Mouse (Mus musculus) forebrain, embryonic 16.5 days (tissue): ENCODE data around the gene Bcat1. TPM values are rescaled to one million over a fixed set of nuclear protein-coding genes. Genes with fewer than 3 reads are reported as not detected.

Source experiments
- ATAC-seq: fragments of 200-750 bp; cut with Nextera tagmentation; 2 replicates; pipeline ENCODE4 v1.8.0; 2017; ENCODE audit warnings: mild to moderate bottlenecking, moderate library complexity
- H3K27ac ChIP-seq: fragments of 300-500 bp; sonication (generic); 2 replicates; pipeline ENCODE4 v1.5.1; 2014; ENCODE audit warnings: low read length, control low read depth
- H3K27me3 ChIP-seq: fragments of 300-500 bp; sonication (generic); replicated peaks from 2 replicates; pipeline ENCODE4 v1.6.1; 2014; ENCODE audit warnings: low read length; ENCODE audit not compliant: control insufficient read depth, insufficient read depth
- H3K36me3 ChIP-seq: fragments of 300-500 bp; sonication (generic); 2 replicates; pipeline ENCODE4 v1.6.1; 2014; ENCODE audit not compliant: control insufficient read depth, insufficient read depth
- H3K4me1 ChIP-seq: fragments of 300-500 bp; sonication (generic); replicated peaks from 2 replicates; pipeline ENCODE4 v1.6.1; 2014; ENCODE audit warnings: low read length; ENCODE audit not compliant: control insufficient read depth, insufficient read depth
- H3K4me2 ChIP-seq: fragments of 300-500 bp; sonication (generic); 2 replicates; pipeline ENCODE4 v1.6.1; 2014; ENCODE audit warnings: mild to moderate bottlenecking, low read length, control low read depth
- H3K4me3 ChIP-seq: fragments of 300-500 bp; sonication (generic); replicated peaks from 2 replicates; pipeline ENCODE4 v1.5.1; 2014; ENCODE audit warnings: mild to moderate bottlenecking, low read length, control low read depth
- H3K9ac ChIP-seq: fragments of 300-500 bp; sonication (generic); replicated peaks from 2 replicates; pipeline ENCODE4 v1.6.1; 2014; ENCODE audit warnings: low read depth, low read length, control low read depth
- H3K9me3 ChIP-seq: fragments of 300-500 bp; sonication (generic); 2 replicates; pipeline ENCODE4 v1.6.1; 2016; ENCODE audit warnings: low read length; ENCODE audit not compliant: control insufficient read depth
- WGBS: fragments of 180-500 bp; shearing (Covaris S2); extraction: QIAGEN DNeasy Blood & Tissue Kit; methylation state at CpG from one replicate; pipeline ENCODE4 v1.1.7; 2014; 5-methylcytosine and 5-hydroxymethylcytosine counted together
- polyA plus RNA-seq: library from polyadenylated mRNA; unstranded; fragments of >200 nt; fragmentation: Nextera tagmentation; extraction: Ambion mirVana; gene quantifications from 2 replicates; pipeline ENCODE4 v1.2.1, GENCODE M21; 2015

The Bcat1 gene
- polyA plus RNA-seq, 1 experiment from 2014 or later: 110 TPM

DNA sequence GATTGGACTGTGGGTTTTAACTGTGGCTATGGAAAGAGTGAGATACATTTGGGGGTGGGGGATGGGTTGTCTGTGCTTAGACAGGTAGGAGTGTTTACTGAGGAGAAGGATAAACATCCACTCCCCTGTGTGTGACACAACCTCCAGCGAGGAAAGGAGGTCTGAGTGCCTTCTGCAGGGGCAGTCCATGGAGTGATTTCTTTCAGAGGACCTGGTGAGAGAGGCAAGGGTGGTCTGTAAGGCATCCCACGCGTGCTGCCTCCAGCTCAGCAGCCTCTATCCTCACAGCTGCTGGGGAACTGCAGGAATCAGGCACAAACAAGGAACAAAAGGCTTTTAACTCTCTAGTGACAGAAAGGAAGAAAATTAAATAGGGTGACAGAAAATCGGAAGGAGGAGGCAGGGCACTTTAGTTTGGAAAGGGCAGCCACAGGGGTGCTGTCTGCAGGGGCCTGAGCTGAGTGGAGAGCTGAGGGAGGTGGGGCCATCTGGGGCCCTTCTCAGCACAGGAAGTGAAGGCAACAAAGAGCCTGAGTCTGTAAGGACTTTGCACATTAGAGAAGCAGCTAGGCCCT, 40.2 kb upstream of the Bcat1 start:
- no peak overlapping the region for H3K4me2 ChIP-seq
- H3K36me3 ChIP-seq: no peaks in the 10 kb centered on the region
- peak overlapping the region; percentile 49; the same call in 1 of the 2 replicates for H3K27ac ChIP-seq
- H3K27me3 ChIP-seq: no peaks in the 10 kb centered on the region
- peaks cover 9% of the 10 kb centered on the region for H3K4me1 ChIP-seq
- 6% methylated on average over 4 of the region's 4 CpGs for WGBS
- H3K9me3 ChIP-seq: no peaks in the 10 kb centered on the region
- H3K9ac ChIP-seq: peak overlapping the region; percentile 47
- no peak overlapping the region for H3K4me3 ChIP-seq
- peak; percentile 77 for ATAC-seq

DNA sequence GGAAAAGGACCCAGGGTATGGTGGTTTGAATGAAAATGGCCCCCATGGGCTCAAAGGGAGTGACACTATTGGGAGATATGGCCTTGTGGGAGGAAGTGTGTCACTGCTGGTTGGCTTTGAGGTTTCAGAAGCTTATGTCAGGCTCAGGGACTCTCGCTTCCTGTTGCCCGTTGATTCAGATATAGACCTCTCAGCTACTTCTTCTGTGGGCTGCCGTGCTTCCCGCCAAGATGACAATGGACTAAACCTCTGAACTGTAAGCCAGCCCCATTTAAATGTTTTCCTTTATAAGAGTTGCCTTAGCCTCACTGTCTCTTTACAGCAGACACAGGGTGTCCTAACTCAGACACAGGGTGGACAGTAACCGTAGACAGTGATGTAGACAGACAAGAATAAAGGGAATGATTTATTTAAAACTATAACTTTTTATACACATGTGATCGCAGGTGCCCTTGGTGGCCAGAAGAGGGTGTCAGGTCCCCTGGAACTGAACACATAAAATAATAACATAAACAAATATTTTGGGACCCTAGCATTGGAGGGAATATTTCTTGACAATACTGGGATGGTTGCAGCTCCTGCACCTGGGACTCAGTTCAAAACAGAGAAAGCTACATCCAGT, 39.6 kb upstream of the Bcat1 start, which contains the start of gene Lrmp:
Gene Lrmp (plus strand): TSS at position 178 of the 622 bp plus-strand sequence.
- no peaks in the 10 kb centered on the region for H3K36me3 ChIP-seq
- no peaks in the 10 kb centered on the region for H3K27me3 ChIP-seq
- H3K9me3 ChIP-seq: no peaks in the 10 kb centered on the region
- 71% methylated on average over 6 of the region's 6 CpGs for WGBS
- no peak for ATAC-seq
- H3K4me2 ChIP-seq: no peak within 1 kb of the TSS
- H3K4me3 ChIP-seq: no peak within 1 kb of the TSS
- H3K9ac ChIP-seq: peak within 1 kb of the TSS; percentile 47
- H3K27ac ChIP-seq: peak within 1 kb of the TSS; percentile 49; the same call in 1 of the 2 replicates
- peaks cover 9% of the 10 kb centered on the region for H3K4me1 ChIP-seq

DNA sequence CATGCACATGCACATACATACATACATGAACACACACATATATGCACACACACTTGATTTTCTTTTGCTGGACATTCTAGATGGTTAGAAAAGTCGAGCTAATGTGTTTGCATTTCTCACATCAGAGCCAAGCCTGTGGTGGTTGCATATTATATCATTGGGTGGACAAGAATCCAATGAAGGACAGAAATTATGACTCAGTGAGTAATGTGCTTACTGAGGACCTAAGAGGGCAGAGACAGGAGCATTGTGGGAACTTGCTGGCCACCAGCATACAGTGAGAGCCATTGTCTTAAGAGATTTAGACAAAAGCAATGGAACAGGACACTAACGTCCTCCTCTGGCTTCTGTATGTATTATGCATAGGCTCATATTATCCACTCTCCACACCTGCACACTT, 38.6 kb upstream of the Bcat1 start:
- H3K9ac ChIP-seq: no peak overlapping the region
- no peaks in the 10 kb centered on the region for H3K36me3 ChIP-seq
- H3K9me3 ChIP-seq: no peaks in the 10 kb centered on the region
- ATAC-seq: no peak
- H3K4me2 ChIP-seq: no peak overlapping the region
- no peaks in the 10 kb centered on the region for H3K27me3 ChIP-seq
- no peak overlapping the region for H3K4me3 ChIP-seq
- peaks cover 9% of the 10 kb centered on the region for H3K4me1 ChIP-seq
- WGBS: 76% methylated on average over 2 of the region's 2 CpGs
- no peak overlapping the region for H3K27ac ChIP-seq

DNA sequence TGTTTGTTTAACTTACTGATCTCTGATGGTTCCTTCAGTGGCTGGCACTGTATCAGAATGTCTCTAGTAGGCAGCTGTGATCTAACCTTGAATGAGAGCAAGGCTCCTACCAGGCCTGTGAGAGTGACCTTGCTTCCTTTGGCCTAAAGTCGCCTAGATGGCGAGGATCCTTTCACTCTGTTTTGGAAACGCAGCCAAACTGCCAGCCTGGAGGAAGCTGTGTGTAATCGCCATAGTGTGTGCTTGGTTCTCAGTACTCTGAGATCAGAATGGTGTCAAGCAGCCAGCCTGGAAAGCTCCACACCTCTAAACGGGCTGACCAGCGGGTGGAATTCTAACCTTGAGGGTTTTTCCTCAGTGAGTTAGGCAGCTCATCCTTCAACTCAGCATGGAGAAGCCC, 36.9 kb upstream of the Bcat1 start:
- no peaks in the 10 kb centered on the region for H3K9me3 ChIP-seq
- no peak overlapping the region for H3K4me2 ChIP-seq
- peaks cover 9% of the 10 kb centered on the region for H3K4me1 ChIP-seq
- H3K4me3 ChIP-seq: no peak overlapping the region
- no peaks in the 10 kb centered on the region for H3K36me3 ChIP-seq
- H3K27ac ChIP-seq: no peak overlapping the region
- 76% methylated on average over 6 of the region's 6 CpGs for WGBS
- no peaks in the 10 kb centered on the region for H3K27me3 ChIP-seq
- ATAC-seq: no peak
- H3K9ac ChIP-seq: no peak overlapping the region

DNA sequence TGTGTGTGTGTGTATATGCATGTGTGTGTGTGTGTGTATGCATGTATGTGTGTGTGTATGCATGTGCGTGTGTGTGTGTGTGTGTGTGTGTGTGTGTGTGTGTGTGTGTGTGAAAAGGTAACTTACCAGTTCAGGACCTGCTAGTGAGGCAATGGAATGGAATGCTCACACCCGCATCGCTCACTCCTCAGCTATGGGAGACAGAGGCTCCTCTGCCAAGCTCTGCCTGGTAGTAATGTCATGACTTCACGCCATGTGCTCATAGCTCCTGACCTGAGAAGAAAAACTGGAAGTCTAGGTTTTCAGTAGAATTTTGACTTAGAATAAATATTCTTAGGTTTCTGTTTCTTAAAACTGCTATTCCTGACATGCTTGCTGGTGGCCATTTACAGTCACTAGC, 34.8 kb upstream of the Bcat1 start:
- no peak for ATAC-seq
- H3K27me3 ChIP-seq: no peaks in the 10 kb centered on the region
- WGBS: 84% methylated on average over 4 of the region's 4 CpGs

DNA sequence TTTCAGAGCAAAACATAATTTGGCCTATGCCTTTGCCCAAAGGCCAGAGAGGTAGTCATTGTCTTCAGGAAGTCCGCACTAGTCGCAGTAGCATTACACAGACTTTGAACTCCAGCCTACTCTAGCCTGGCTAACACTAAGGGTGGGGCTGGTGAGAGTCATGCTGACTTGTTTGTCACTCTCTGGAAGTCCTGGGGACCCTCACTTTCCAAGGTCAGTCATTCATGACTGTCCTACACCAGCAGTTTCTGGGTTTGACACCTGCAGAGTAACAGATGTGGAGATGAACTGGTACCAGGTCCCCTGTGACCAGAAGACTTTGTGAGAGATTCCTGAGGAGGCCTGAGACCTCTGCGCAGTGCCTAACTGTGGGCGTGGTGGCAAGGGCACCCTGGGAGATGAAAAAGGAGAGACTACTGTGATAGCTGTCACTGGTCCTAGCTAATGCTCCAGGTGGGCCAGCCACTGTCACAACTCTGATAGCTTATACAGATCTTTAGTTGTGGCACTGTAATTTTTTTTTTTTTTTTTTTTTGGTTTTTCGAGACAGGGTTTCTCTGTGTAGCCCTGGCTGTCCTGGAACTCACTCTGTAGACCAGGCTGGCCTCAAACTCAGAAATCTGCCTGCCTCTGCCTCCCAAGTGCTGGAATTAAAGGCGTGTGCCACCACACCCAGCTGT, 30.3 kb upstream of the Bcat1 start:
- no peaks in the 10 kb centered on the region for H3K36me3 ChIP-seq
- no peak overlapping the region for H3K27ac ChIP-seq
- H3K4me3 ChIP-seq: no peak overlapping the region
- H3K9me3 ChIP-seq: no peaks in the 10 kb centered on the region
- ATAC-seq: no peak
- WGBS: 93% methylated on average over 5 of the region's 6 CpGs
- no peak overlapping the region for H3K9ac ChIP-seq
- no peaks in the 10 kb centered on the region for H3K4me1 ChIP-seq
- H3K4me2 ChIP-seq: no peak overlapping the region
- no peaks in the 10 kb centered on the region for H3K27me3 ChIP-seq

More for the DNA sequence above, 34.8 kb upstream of the Bcat1 start:
- H3K36me3 ChIP-seq: no peaks in the 10 kb centered on the region
- no peaks in the 10 kb centered on the region for H3K4me1 ChIP-seq
- H3K9me3 ChIP-seq: no peaks in the 10 kb centered on the region
- H3K27ac ChIP-seq: no peak overlapping the region
- no peak overlapping the region for H3K4me3 ChIP-seq
- no peak overlapping the region for H3K9ac ChIP-seq
- H3K4me2 ChIP-seq: no peak overlapping the region

DNA sequence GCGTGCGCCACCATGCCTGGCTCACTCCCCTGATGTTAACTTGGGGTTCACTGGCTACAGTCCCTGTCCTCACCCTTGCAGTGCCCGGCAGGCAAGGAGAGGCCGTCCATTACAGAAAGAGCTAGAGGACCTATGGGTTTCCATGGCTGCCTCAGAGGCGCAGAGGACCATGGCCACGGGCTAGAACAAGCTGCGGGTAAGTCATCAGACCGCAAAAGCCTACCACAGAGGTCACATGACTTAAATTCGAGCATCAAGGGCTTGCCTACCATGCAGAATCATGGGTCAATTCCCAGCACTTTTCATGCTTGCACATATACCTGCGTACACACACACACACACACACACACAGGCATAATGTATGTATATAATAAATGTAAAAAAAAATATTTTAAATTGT, 29.5 kb upstream of the Bcat1 start:
- H3K4me3 ChIP-seq: no peak overlapping the region
- H3K27ac ChIP-seq: no peak overlapping the region
- no peak for ATAC-seq
- no peaks in the 10 kb centered on the region for H3K36me3 ChIP-seq
- no peak overlapping the region for H3K9ac ChIP-seq
- H3K27me3 ChIP-seq: no peaks in the 10 kb centered on the region
- 91% methylated on average over 10 of the region's 10 CpGs for WGBS
- no peaks in the 10 kb centered on the region for H3K9me3 ChIP-seq
- H3K4me2 ChIP-seq: no peak overlapping the region
- no peaks in the 10 kb centered on the region for H3K4me1 ChIP-seq

DNA sequence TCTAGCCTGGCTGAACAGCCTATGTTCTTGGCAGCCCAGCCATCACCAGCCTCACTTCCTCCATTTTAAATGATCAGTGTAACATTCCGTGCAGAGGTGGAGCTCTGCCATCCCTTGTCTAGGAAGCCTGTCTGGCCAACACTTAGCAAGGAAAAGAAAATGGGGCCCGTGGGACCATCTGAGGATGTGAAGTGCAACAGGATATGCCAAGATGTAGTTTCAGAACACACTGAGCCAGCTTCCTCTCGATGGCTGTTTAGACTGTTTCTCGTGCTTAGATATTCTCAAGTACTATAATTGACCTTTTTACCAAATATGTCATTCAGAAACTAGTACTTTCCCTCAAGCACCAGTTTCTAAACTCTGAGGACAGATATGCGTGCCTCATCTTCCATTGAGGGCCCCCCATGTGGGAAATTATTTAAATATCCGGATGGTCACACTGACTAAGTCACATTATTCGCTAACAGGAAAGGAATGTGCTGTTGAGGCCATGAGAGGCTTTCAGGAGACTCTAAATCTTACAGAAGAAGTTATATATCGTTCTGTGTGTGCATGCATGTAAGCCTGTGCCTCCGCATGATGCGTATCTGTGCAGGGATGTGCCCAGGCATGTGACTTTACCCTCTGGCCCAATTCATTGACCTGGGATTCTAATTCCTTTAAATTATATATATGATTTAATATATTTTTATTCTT, 28.4 kb upstream of the Bcat1 start:
- no peak for ATAC-seq
- Histone ChIP-seq H3K27ac (no peak overlapping the region), H3K4me2 (no peak overlapping the region), H3K9me3 (no peaks in the 10 kb centered on the region), H3K4me3 (no peak overlapping the region), H3K9ac (no peak overlapping the region), H3K36me3 (no peaks in the 10 kb centered on the region), H3K27me3 (no peaks in the 10 kb centered on the region), H3K4me1 (no peaks in the 10 kb centered on the region)
- 80% methylated on average over 10 of the region's 10 CpGs for WGBS

DNA sequence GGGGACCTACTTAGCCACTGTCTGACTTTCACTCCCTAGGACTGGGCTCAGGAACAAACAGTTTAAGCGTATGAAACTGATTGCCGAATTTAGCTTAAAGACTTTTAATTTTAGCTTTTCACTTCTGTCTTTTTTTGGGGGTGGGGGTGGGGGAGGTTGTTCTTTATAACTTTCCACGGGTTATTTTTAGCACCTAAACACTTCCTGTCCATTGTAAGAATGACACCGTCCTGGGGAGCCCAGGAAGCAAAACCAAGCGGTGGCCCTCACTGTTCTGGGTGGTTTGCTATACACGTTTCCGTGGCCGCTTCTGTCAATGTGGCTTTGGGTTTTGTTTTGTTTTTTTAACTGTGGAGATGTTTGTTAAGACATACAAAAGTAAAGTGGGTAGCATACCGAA, 24.9 kb upstream of the Bcat1 start:
- Histone ChIP-seq H3K4me3 (no peak overlapping the region), H3K36me3 (no peaks in the 10 kb centered on the region), H3K4me1 (no peaks in the 10 kb centered on the region), H3K4me2 (no peak overlapping the region), H3K9ac (no peak overlapping the region), H3K9me3 (no peaks in the 10 kb centered on the region), H3K27me3 (no peaks in the 10 kb centered on the region), H3K27ac (no peak overlapping the region)
- 72% methylated on average over 9 of the region's 9 CpGs for WGBS
- ATAC-seq: no peak
